Mouse (Mus musculus) hindbrain, embryonic 10.5 days (tissue): ENCODE measurements at regions not wholly inside any gene's neighbourhood (a gene's known extent, or its start where the extent isn't known, plus 50 kb on each side); places are given as distances from the start of the nearest gene placed in this dataset.

Experiments
- DNase-seq: peaks from one replicate; pipeline ENCODE4 v3.0.0-alpha.2; 2017; ENCODE audit warnings: low spot score
- H3K27ac ChIP-seq: fragments of 300-500 bp; sonication (generic); 2 replicates; pipeline ENCODE4 v1.5.1; 2016; ENCODE audit warnings: mild to moderate bottlenecking, moderate library complexity
- H3K27me3 ChIP-seq: fragments of 300-500 bp; sonication (generic); 2 replicates; pipeline ENCODE4 v1.6.1; 2016; ENCODE audit warnings: mild to moderate bottlenecking; ENCODE audit not compliant: poor library complexity, insufficient read depth, severe bottlenecking
- H3K36me3 ChIP-seq: fragments of 300-500 bp; sonication (generic); 2 replicates; pipeline ENCODE4 v1.6.1; 2016; ENCODE audit warnings: mild to moderate bottlenecking, moderate library complexity
- H3K4me1 ChIP-seq: fragments of 300-500 bp; sonication (generic); replicated peaks from 2 replicates; pipeline ENCODE4 v1.6.1; 2016; ENCODE audit warnings: mild to moderate bottlenecking
- H3K4me3 ChIP-seq: fragments of 300-500 bp; sonication (generic); 2 replicates; pipeline ENCODE4 v1.5.1; 2016; ENCODE audit warnings: mild to moderate bottlenecking, moderate library complexity
- H3K9me3 ChIP-seq: fragments of 300-500 bp; sonication (generic); 2 replicates; pipeline ENCODE4 v1.6.1; 2016; ENCODE audit warnings: mild to moderate bottlenecking, moderate library complexity
- WGBS: fragments of 180-500 bp; shearing (Covaris S2); methylation state at CpG from one replicate; pipeline ENCODE4 v1.1.7; 2016; 5-methylcytosine and 5-hydroxymethylcytosine counted together

DNA sequence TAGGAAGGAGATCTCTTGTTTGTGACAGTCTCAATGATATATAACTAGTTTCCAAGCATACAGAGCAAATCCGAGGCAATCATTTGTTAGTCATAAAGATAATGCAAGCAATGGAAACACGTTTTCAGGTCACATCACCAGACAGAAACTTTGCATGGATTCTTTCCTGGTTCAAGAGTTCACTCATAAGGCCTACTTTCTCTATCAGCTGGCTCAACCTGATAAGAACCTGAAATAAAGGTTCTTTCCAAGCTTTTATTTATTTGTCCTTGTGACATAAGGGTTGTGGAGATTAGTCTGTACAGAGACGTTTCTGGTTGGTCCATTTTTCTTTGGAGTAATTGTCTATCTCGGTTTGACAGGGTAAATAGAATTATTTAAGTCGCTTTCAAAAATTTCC lies 122.7 kb upstream of the Cdkn2b start:
- H3K27ac ChIP-seq: no peak overlapping the region
- H3K4me3 ChIP-seq: no peak overlapping the region
- DNase-seq: no peak
- no peaks in the 10 kb centered on the region for H3K4me1 ChIP-seq
- no peaks in the 10 kb centered on the region for H3K36me3 ChIP-seq
- 83% methylated on average over 5 of the region's 5 CpGs for WGBS
- H3K27me3 ChIP-seq: no peaks in the 10 kb centered on the region
- H3K9me3 ChIP-seq: no peaks in the 10 kb centered on the region

DNA sequence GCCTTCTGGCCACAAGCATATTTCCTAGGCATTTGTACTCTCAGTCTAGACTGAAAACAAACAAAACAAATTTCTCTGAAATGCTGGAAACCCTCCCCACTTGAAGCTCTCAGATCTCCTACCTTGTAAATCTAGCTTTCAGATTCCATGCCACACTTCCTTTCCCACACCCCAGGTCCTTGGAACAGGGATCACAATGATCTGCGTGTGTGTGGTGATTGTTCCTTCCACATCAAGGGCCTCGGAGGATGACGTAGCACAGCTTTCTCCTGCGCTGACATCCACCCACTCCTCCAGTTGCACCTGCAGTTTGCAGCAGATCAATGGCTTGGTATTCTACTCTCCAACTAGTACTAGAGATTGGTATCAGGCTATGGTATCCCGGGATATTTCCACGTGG lies 120.7 kb upstream of the Cdkn2b start:
- no peaks in the 10 kb centered on the region for H3K27me3 ChIP-seq
- 80% methylated on average over 6 of the region's 6 CpGs for WGBS

DNA sequence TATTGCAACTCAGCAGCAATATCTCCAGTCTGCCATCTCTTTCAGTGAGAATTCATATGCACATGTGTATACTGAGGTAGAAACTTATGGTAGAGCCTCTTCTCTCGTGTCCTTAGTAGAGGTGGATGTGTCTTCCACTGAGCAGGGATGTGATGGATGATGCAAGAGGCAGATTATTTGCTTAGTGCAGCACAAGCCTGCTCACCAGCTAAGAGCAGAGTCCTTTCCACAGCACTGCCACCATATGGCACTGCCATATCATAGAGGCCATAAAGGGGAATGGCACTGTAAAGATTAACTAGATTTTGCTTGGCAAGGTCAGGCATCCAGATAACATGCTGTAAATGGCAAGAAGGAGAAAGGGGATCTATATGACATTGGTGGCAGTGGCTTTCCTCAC lies 117.6 kb upstream of the Cdkn2b start:
- DNase-seq: no peak
- 92% methylated on average over 1 of the region's 1 CpGs for WGBS
- H3K4me3 ChIP-seq: no peak overlapping the region

More for the DNA sequence above, 120.7 kb upstream of the Cdkn2b start:
- no peak for DNase-seq
- Histone ChIP-seq H3K27ac (no peak overlapping the region), H3K4me1 (peaks cover 6% of the 10 kb centered on the region; the same call in 1 of the 2 replicates), H3K4me3 (no peak overlapping the region), H3K36me3 (no peaks in the 10 kb centered on the region), H3K9me3 (no peaks in the 10 kb centered on the region)

DNA sequence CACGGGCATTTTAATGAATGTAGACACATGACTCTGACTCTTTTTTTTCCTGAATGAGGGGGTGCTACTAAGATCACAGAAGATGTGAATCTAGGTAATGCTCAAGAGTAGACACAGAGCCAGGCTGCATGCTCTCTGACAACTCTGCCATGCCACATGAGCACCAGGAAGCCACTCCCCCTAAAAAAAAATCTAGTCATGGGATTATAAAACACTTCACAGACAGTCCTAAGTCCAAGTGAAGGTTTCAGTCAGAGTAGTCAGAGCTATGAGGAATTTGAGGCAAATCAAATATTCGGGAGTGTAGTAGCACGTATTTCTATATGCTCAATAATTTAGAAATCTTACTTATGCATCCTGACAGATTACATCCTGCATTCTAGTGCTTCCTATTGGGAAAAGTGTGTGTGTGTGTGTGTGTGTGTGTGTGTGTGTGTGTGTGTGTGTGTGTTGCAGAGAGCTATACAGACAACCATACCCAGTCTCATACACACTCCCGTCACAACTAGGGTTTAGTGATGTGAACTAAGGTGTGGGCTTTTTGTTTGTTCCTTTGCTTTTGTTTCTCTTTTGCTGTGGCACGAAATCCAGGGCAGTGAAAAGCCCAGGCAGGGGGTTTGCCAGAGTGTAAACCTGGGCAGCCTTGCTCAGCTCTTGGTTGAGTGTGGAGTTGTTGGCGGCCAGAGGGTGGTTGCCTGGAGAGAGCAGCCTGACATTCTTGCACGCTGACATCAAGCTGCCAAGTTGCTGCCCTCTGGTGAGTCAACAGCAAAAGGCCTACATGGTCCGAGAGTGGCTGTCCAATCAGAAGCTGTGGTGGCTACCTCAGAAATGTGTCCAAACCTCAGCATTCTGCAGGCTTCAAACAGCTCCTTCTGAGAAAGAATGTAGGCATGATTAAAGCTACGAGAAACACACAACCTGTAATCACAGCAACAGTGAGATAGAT lies 116.8 kb upstream of the Cdkn2b start:
- peaks cover 6% of the 10 kb centered on the region; the same call in 1 of the 2 replicates for H3K4me1 ChIP-seq
- 55% methylated on average over 9 of the region's 9 CpGs for WGBS
- peak; percentile 35 for DNase-seq
- no peaks in the 10 kb centered on the region for H3K36me3 ChIP-seq
- no peak overlapping the region for H3K4me3 ChIP-seq
- no peak overlapping the region for H3K27ac ChIP-seq
- H3K27me3 ChIP-seq: no peaks in the 10 kb centered on the region
- no peaks in the 10 kb centered on the region for H3K9me3 ChIP-seq

More for the DNA sequence above, 117.6 kb upstream of the Cdkn2b start:
- no peak overlapping the region for H3K27ac ChIP-seq
- H3K27me3 ChIP-seq: no peaks in the 10 kb centered on the region
- no peaks in the 10 kb centered on the region for H3K36me3 ChIP-seq
- H3K9me3 ChIP-seq: no peaks in the 10 kb centered on the region
- peaks cover 6% of the 10 kb centered on the region; the same call in 1 of the 2 replicates for H3K4me1 ChIP-seq

DNA sequence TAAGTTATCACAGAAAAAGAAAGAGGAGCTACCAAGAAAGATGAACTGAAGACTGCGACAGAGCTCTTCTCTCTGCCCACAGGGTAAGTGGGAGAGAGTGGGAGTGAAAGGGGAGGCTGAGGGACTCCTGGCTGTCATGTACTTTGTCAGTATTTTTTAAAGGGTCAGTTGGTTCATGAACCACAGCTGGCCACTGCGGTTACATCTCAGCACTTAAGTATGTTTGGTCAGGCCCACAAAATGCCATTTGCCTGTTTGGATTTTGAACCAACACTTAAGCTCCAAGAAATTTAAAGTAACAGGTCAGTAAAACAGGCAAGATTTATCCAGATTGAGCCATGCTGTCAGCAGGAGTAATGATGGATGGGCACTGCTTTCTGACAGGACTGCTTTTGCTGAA lies 115.1 kb upstream of the Cdkn2b start:
- Histone ChIP-seq H3K27me3 (no peaks in the 10 kb centered on the region), H3K4me1 (peaks cover 6% of the 10 kb centered on the region; the same call in 1 of the 2 replicates), H3K9me3 (no peaks in the 10 kb centered on the region), H3K4me3 (no peak overlapping the region), H3K27ac (no peak overlapping the region), H3K36me3 (no peaks in the 10 kb centered on the region)
- 79% methylated on average over 2 of the region's 2 CpGs for WGBS
- no peak for DNase-seq

DNA sequence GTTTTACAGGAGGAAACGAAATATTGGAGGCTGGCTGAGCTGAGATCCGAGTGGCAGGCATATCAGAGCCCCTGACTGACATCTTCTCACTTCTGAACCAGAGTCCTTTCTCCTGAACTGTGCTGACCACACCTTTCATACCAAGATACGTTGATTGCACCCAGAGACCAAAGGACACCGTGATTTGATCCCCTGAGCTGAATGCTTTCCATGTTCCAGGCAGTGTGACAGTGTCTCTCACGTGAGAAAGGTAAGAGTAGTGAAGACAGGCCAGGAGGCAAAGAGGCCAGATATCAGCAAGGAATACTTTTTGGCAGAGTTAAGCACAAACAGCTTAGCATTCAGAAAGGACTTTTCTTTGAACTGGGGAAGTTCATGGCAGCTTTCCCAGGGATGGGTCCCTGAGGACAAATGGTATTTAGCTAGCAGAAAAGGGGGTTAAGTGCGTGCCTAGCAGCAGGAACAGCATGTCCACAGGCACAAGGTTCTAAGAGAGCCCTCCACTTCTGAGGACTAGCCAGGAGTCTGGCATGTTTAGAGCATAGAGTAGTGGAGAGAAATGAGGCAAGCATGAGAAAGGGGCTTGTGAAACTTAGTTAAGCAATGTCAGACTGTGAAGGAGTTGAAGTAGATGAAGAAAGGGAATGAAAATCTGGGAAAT lies 111.0 kb upstream of the Cdkn2b start:
- no peak for DNase-seq
- 72% methylated on average over 6 of the region's 6 CpGs for WGBS
- H3K36me3 ChIP-seq: no peaks in the 10 kb centered on the region

DNA sequence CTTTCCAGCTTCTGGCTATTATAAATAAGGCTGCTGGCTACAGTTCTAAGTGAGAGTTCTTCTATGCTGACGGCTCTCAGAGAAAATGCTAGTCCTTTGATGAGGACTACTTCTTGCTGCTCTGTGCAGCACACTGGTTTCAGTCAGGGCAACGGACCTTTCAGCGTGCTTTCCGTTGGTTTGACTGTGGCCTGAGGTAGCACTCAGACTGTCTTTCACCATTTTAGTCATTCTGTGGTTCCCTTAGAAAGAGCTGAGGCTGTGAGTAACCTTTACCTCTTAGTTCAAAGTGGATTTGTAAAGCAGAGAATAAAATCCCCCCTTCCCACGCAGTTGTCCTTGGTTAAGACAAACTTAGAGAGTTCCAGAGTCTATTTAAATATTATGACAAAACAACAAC lies 110.0 kb upstream of the Cdkn2b start:
- no peaks in the 10 kb centered on the region for H3K4me1 ChIP-seq
- no peaks in the 10 kb centered on the region for H3K27me3 ChIP-seq
- no peak overlapping the region for H3K27ac ChIP-seq
- H3K4me3 ChIP-seq: no peak overlapping the region
- no peaks in the 10 kb centered on the region for H3K36me3 ChIP-seq
- H3K9me3 ChIP-seq: no peaks in the 10 kb centered on the region
- DNase-seq: no peak
- WGBS: 87% methylated on average over 5 of the region's 5 CpGs

More for the DNA sequence above, 111.0 kb upstream of the Cdkn2b start:
- Histone ChIP-seq H3K9me3 (no peaks in the 10 kb centered on the region), H3K4me1 (no peaks in the 10 kb centered on the region), H3K4me3 (no peak overlapping the region), H3K27ac (no peak overlapping the region), H3K27me3 (no peaks in the 10 kb centered on the region)

DNA sequence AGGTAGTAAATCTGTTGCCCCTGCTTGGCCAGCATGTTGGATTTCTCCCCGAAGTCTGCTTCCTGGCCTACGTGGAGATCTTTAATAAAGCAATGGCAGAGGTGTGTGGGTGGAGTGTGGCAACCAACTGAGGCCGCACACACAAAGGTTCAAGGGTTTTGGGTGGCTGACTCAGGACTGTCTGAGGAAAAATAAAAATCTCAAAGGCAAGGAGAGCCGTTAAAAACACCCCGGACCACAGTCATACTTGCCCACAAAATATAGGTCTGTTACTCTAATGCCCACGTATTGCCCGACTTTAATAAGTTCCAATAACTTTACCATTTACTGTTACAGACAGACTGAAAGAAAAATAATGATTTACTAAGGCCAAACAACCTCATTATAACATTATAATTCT lies 108.7 kb upstream of the Cdkn2b start:
- H3K27me3 ChIP-seq: no peaks in the 10 kb centered on the region

DNA sequence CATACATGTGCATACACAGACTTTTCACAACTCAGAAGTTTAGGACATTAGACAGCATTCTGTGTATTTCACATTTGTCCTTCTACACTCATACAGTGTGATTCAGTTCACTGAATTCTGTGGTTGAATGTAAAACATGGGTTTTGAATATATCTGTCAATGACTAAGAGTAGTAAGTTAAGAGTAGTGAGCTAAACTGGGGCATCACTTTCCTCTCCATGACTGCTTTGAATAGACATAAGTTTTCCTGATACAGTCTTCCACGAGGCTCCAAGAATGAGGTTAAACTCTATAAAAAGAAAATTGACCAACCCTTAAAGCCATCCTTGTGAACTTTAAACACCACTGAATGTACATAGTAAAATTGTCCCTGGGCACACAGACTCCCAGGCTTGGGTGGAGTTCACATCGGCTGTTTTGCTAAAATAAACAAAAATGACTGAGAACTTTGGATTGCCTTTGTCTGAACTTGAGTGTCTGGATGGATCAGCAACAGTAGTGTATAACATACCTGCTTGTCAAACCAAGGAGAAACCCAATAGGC lies 94.9 kb upstream of the Cdkn2b start:
- Histone ChIP-seq H3K4me3 (no peak overlapping the region), H3K4me1 (no peaks in the 10 kb centered on the region), H3K27ac (no peak overlapping the region), H3K27me3 (no peaks in the 10 kb centered on the region), H3K9me3 (no peaks in the 10 kb centered on the region), H3K36me3 (no peaks in the 10 kb centered on the region)
- 83% methylated on average over 2 of the region's 2 CpGs for WGBS
- no peak for DNase-seq

More for the DNA sequence above, 108.7 kb upstream of the Cdkn2b start:
- no peak overlapping the region for H3K4me3 ChIP-seq
- WGBS: 89% methylated on average over 7 of the region's 7 CpGs
- no peaks in the 10 kb centered on the region for H3K9me3 ChIP-seq
- no peaks in the 10 kb centered on the region for H3K36me3 ChIP-seq
- no peak for DNase-seq
- H3K4me1 ChIP-seq: no peaks in the 10 kb centered on the region
- H3K27ac ChIP-seq: no peak overlapping the region

DNA sequence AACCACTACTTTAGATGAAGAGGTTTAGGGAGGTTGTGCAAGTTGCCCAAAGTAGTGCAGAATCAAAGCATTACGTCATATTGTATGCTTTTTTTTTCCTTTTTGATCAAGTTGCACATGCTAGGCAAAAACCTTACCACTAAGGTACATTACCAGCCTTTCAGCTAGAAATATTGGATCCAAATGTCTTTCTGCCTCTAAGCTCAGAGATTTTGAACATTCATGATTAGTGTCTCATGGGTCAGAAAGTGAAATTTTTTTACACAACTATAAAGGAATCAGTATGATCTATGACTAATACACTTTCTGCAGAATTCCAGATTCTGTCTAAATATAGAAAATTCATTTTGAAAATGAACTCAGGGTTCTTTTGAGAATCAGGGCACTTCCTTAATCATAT lies 92.3 kb upstream of the Cdkn2b start:
- no peak for DNase-seq

DNA sequence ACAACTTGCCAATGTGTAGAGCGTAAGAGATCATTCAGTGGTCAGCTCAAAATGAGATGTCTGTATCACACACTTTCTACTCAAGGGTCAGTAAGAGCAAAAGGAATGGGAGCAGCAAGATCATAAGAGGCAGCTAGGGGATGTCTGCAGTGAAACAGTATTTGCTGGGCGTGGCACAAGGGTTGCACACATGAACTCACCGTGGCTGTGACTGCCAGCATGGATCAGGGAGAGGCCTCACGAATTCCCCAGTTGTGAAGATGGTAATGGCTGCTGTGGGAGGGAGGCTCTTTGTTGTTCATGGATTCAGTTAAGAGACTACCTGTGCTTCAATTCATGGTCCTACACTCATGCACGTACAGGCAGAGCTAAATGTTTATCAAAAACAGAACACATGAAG lies 91.5 kb upstream of the Cdkn2b start:
- no peak for DNase-seq
- Histone ChIP-seq H3K36me3 (no peaks in the 10 kb centered on the region), H3K4me1 (no peaks in the 10 kb centered on the region), H3K4me3 (no peak overlapping the region), H3K9me3 (no peaks in the 10 kb centered on the region), H3K27ac (no peak overlapping the region), H3K27me3 (no peaks in the 10 kb centered on the region)
- 82% methylated on average over 5 of the region's 5 CpGs for WGBS

More for the DNA sequence above, 92.3 kb upstream of the Cdkn2b start:
- WGBS: 85% methylated on average over 1 of the region's 1 CpGs
- Histone ChIP-seq H3K9me3 (no peaks in the 10 kb centered on the region), H3K27me3 (no peaks in the 10 kb centered on the region), H3K27ac (no peak overlapping the region), H3K36me3 (no peaks in the 10 kb centered on the region), H3K4me3 (no peak overlapping the region), H3K4me1 (no peaks in the 10 kb centered on the region)

DNA sequence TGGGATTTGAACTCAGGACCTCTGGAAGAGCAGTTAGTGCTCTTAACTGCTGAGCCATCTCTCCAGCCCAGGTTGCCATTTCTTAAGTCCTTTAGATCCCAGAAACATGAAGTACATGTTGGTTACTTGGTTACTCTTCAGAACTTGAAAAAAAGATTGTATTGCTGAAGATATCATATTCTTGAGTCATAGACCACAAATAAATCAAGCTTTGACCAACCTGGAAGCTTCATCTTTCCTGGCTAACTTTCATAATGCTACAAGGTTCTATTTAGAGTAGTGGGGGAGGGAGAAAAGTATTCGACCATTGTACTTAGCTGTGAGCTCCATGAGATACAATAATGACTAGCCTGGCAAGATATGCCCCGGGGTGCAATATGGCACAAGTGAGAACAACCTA lies 90.9 kb upstream of the Cdkn2b start:
- 82% methylated on average over 2 of the region's 2 CpGs for WGBS
- Histone ChIP-seq H3K4me3 (no peak overlapping the region), H3K4me1 (no peaks in the 10 kb centered on the region), H3K27me3 (no peaks in the 10 kb centered on the region), H3K9me3 (no peaks in the 10 kb centered on the region), H3K27ac (no peak overlapping the region), H3K36me3 (no peaks in the 10 kb centered on the region)
- DNase-seq: no peak

DNA sequence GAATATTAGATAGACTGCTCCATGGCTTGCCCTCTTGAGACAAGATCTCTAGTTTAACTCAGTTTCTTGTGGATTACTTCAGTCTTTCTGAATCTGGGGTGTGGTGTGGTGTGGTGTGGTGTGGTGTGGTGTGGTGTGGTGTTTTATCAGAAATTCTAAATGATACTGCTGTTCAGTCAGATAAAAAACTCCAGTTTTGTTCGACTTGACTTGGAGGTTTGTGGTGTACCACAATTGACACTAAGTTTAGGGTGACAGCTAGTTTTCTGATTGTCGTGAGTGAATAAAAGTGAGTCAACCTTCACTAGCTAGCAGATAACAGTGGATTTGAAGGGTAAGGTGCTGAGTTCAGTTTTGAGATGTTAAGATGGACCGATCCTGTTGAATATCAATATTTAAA lies 89.5 kb upstream of the Cdkn2b start:
- Histone ChIP-seq H3K27ac (no peak overlapping the region), H3K27me3 (no peaks in the 10 kb centered on the region), H3K4me1 (no peaks in the 10 kb centered on the region), H3K36me3 (no peaks in the 10 kb centered on the region), H3K4me3 (no peak overlapping the region), H3K9me3 (no peaks in the 10 kb centered on the region)
- no peak for DNase-seq
- 89% methylated on average over 3 of the region's 3 CpGs for WGBS
